Mouse (Mus musculus) midbrain, embryonic 14.5 days (tissue): ENCODE results near the gene Zfp598. TPM values are rescaled to one million over a fixed set of nuclear protein-coding genes. Genes with fewer than 3 reads are reported as not detected.

Experiments used
- ATAC-seq: fragments of 200-750 bp; cut with Nextera tagmentation; 2 replicates; pipeline ENCODE4 v1.8.0; 2017; ENCODE audit warnings: moderate number of reproducible peaks, moderate library complexity; ENCODE audit not compliant: low FRiP score, low TSS enrichment
- DNase-seq: peaks from one replicate; pipeline ENCODE4 v3.0.0-alpha.2; 2015
- H3K27ac ChIP-seq: fragments of 300-500 bp; sonication (generic); replicated peaks from 2 replicates; pipeline ENCODE4 v1.5.1; 2014; ENCODE audit warnings: mild to moderate bottlenecking, low read depth, low read length, moderate library complexity
- H3K27me3 ChIP-seq: fragments of 300-500 bp; sonication (generic); 2 replicates; pipeline ENCODE4 v1.6.1; 2014; ENCODE audit warnings: low read length, control low read depth, mixed read lengths; ENCODE audit not compliant: control insufficient read depth, insufficient read depth
- H3K36me3 ChIP-seq: fragments of 300-500 bp; sonication (generic); 2 replicates; pipeline ENCODE4 v1.6.1; 2014; ENCODE audit warnings: low read length, control low read depth; ENCODE audit not compliant: control insufficient read depth, insufficient read depth
- H3K4me1 ChIP-seq: fragments of 300-500 bp; sonication (generic); 2 replicates; pipeline ENCODE4 v1.6.1; 2014; ENCODE audit warnings: mild to moderate bottlenecking, antibody characterized with exemption, low read length, control low read depth; ENCODE audit not compliant: control insufficient read depth, insufficient read depth
- H3K4me2 ChIP-seq: fragments of 300-500 bp; sonication (generic); 2 replicates; pipeline ENCODE4 v1.6.1; 2014; ENCODE audit warnings: mild to moderate bottlenecking, low read length, moderate library complexity
- H3K4me3 ChIP-seq: fragments of 300-500 bp; sonication (generic); replicated peaks from 2 replicates; pipeline ENCODE4 v1.5.1; 2014; ENCODE audit warnings: low read depth, low read length
- H3K9ac ChIP-seq: fragments of 300-500 bp; sonication (generic); replicated peaks from 2 replicates; pipeline ENCODE4 v1.6.1; 2014; ENCODE audit warnings: mild to moderate bottlenecking, low read length, moderate library complexity
- H3K9me3 ChIP-seq: fragments of 300-500 bp; sonication (generic); 2 replicates; pipeline ENCODE4 v1.6.1; 2016; ENCODE audit warnings: low read length, control low read depth, mixed read lengths; ENCODE audit not compliant: control insufficient read depth
- WGBS: fragments of 180-500 bp; shearing (Covaris S2); extraction: QIAGEN DNeasy Blood & Tissue Kit; methylation state at CpG from one replicate; pipeline ENCODE4 v1.1.7; 2014; 5-methylcytosine and 5-hydroxymethylcytosine counted together
- polyA plus RNA-seq: library from polyadenylated mRNA; unstranded; fragments of >200 nt; fragmentation: Nextera tagmentation; extraction: Ambion mirVana; gene quantifications from 2 replicates; pipeline ENCODE4 v1.2.1, GENCODE M21; 2014

The Zfp598 gene
- polyA plus RNA-seq, 1 experiment from 2014 or later, result 22.8 TPM

DNA sequence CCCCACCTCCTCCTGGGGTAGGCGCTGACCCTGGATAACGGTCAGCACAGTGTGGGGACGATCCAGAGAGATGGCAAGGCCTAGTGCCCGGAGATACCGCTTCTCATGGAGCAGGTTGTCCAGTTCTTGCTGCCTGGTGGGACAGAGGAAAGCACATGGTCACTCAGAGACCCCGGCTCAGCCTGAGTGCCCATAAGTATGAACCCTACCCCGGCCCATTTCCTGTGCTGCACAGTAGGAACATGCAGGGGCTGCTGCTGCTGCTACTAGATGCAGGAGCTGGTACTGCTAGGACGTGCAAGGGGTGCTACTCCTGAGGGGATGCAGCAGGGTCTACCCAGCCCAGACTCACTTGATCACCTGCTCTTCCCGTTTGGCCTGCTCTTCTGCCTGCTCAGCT is 31.8 kb downstream of the Zfp598 start:
- no peak overlapping the region for H3K4me2 ChIP-seq
- H3K4me3 ChIP-seq, result no peak overlapping the region
- H3K27ac ChIP-seq, result no peak overlapping the region
- H3K27me3 ChIP-seq, result no peaks in the 10 kb centered on the region
- WGBS, result 93% methylated on average over 9 of the region's 9 CpGs
- peaks cover 60% of the 10 kb centered on the region for H3K36me3 ChIP-seq
- no peak for DNase-seq
- no peaks in the 10 kb centered on the region for H3K9me3 ChIP-seq
- H3K4me1 ChIP-seq, result peaks cover 9% of the 10 kb centered on the region; the same call in 1 of the 2 replicates
- no peak for ATAC-seq
- H3K9ac ChIP-seq, result 0 out of 2 replicates have a peak overlapping the region, but pooled peaks have one; percentile 3

DNA sequence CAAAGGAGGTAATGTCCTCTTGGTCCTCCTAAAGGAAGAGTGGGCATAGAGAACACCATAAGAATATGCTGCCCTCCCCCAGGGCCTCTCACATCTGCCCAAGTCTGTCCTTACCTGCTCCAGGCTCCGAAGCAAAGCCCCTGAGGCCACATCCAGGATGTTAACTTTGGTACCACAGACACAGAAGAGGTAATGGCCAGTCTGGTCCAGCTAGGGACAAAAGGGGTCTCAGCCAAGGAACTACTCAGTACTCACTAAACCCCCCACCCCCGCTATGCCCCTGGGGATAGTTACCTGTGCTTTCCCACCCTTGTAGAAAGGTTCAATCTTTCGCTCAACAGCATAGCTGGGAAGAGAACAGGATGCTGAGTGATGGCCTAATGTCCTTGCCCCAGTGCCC is 36.3 kb downstream of the Zfp598 start:
- 95% methylated on average over 3 of the region's 3 CpGs for WGBS
- H3K27ac ChIP-seq, result no peak overlapping the region
- no peak for ATAC-seq

DNA sequence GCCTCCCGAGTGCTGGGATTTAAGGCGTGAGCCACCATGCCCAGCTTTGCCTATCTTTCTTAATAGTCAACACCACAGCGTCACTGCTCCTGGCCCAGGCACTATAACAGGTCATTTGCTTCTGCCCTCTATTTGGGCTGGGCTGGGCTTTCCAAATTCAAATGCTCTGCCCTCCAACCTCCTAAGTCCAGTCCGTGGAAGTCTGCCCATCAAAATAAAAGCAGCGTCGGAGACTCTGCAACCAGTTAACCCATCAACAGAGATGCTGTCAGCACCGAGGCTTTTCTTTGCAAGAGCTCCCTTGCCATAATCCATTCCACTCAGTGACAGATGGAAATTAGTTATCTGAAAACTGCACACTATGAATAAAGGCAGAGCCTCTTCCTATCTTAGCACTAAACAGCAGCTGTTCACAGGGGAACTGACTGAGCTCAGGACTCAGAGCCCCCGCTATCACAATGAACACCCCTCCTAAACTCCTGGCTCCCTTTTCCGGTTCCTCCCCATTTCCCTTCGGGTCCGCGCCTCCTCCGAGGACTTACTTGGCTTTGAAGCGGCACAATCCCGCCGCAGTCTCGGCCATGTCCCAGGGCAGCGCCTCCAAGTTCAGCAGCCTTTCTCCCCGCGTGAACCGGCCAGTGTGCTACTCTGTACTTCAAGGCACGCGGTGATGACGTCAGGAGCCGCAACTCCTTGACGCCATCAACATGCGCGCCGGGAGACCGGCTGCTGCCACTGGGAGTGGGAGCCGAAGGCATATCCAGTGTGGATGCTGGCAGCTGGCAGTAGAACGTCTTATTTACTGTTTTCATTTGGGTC is 37.7 kb downstream of the Zfp598 start, which contains the start of gene Tbl3:
Gene Tbl3 (minus strand): TSS at position 679 of the 819 bp plus-strand sequence.
- Histone ChIP-seq H3K9me3 (no peaks in the 10 kb centered on the region), H3K36me3 (peaks cover 29% of the 10 kb centered on the region), H3K4me3 (peak within 1 kb of the TSS; percentile 68), H3K4me1 (peaks cover 10% of the 10 kb centered on the region; the same call in 1 of the 2 replicates), H3K27me3 (no peaks in the 10 kb centered on the region), H3K9ac (peak within 1 kb of the TSS; percentile 58), H3K4me2 (peak within 1 kb of the TSS; percentile 77), H3K27ac (peak within 1 kb of the TSS; percentile 77)
- ATAC-seq (peak; percentile 87), DNase-seq (peak; percentile 98)
- WGBS, result 4% methylated on average over 32 of the region's 32 CpGs

More for the DNA sequence above, 36.3 kb downstream of the Zfp598 start:
- Histone ChIP-seq H3K27me3 (no peaks in the 10 kb centered on the region), H3K4me2 (no peak overlapping the region), H3K4me3 (no peak overlapping the region), H3K9ac (no peak overlapping the region), H3K36me3 (peaks cover 42% of the 10 kb centered on the region), H3K9me3 (no peaks in the 10 kb centered on the region), H3K4me1 (peaks cover 10% of the 10 kb centered on the region; the same call in 1 of the 2 replicates)
- no peak for DNase-seq

DNA sequence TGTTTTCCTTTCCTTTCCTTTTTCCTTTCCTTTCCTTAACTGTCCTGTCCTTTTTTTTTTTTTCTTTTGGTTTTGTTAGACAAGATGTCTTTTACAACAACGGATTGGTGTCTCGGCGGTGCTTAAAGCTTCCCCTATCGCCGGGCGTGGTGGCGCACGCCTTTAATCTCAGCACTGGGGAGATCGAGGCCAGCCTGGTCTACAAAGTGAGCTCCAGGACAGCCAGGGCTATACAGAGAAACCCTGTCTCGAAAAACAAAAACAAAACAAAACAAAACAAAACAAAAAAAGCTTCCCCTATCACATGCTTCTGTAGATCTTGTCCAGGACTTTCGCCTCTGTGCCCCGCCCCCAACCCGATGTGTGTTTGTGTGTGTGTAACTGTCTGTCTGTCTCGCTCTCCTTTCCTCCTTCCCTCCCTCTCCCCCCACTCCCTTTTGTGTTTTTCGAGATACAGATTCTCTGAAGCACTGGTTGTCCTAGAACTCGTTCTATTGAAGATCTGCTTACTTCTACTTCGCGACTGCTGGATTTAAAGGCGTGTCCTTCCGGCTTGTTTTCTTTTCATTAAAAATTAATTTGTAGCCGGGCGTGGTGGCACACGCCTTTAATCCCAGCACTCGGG is 38.4 kb downstream of the Zfp598 start:
- peak overlapping the region; percentile 77 for H3K27ac ChIP-seq
- ATAC-seq (no peak; the same call in 1 of the 2 replicates), DNase-seq (peak; percentile 28)
- H3K9me3 ChIP-seq, result no peaks in the 10 kb centered on the region
- H3K4me1 ChIP-seq, result peaks cover 10% of the 10 kb centered on the region; the same call in 1 of the 2 replicates
- H3K4me2 ChIP-seq, result peak overlapping the region; percentile 77
- whole genome bisulfite sequencing, result 5% methylated on average over 24 of the region's 24 CpGs
- H3K36me3 ChIP-seq, result peaks cover 24% of the 10 kb centered on the region
- H3K4me3 ChIP-seq, result peak overlapping the region; percentile 68
- no peaks in the 10 kb centered on the region for H3K27me3 ChIP-seq
- H3K9ac ChIP-seq, result peak overlapping the region; percentile 58

DNA sequence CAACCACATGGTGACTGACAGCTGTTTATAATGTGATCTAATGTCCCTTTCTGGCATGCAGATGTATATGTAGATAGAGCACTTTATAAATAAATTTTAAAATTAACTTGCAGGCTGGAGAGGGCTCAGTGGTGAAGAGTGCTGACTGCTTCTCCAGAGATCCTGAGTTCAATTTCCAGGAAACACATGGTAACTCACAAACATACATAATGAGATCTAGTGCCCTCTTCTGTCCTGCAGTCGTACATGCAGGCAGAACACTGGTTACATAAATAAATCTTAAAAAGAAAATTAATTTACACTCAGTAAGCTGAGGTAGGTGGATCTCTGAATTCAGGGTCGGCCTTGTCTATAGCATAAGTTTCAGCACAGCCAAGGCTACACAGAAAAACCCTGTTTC is 39.2 kb downstream of the Zfp598 start:
- H3K4me2 ChIP-seq, result no peak overlapping the region
- H3K9me3 ChIP-seq, result no peaks in the 10 kb centered on the region
- no peaks in the 10 kb centered on the region for H3K27me3 ChIP-seq
- DNase-seq, result peak; percentile 52
- H3K4me3 ChIP-seq, result no peak overlapping the region
- peaks cover 19% of the 10 kb centered on the region for H3K36me3 ChIP-seq
- no peak overlapping the region for H3K27ac ChIP-seq
- WGBS, result 27% methylated on average over 2 of the region's 2 CpGs
- no peak for ATAC-seq
- H3K4me1 ChIP-seq, result peaks cover 10% of the 10 kb centered on the region; the same call in 1 of the 2 replicates
- no peak overlapping the region for H3K9ac ChIP-seq

DNA sequence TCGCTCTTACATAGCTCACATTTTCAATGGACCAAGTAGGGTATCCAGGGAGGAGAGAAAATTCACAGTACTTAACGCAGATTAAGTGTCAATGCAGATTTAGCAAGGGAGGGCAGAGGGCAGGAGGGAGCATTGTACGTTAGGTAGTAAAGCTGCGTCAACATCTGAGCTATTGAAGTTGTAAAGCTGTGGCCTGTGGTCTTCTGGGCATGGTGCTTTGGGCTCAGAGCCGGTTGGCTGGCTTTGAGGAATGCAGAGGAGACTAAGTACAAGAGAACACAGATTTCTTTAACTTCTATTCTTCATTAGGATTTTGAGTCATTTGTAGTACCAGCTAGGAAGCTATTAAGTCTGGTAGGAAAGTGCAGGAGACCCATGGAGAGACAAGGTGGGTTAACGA is 46.1 kb downstream of the Zfp598 start:
- ATAC-seq, result no peak
- no peaks in the 10 kb centered on the region for H3K9me3 ChIP-seq
- no peak overlapping the region for H3K4me2 ChIP-seq
- no peaks in the 10 kb centered on the region for H3K4me1 ChIP-seq
- no peak overlapping the region for H3K9ac ChIP-seq
- WGBS, result 11% methylated on average over 6 of the region's 6 CpGs
- H3K27ac ChIP-seq, result no peak overlapping the region
- H3K4me3 ChIP-seq, result no peak overlapping the region
- peaks cover 13% of the 10 kb centered on the region; the same call in 1 of the 2 replicates for H3K36me3 ChIP-seq
- no peaks in the 10 kb centered on the region for H3K27me3 ChIP-seq
- DNase-seq, result no peak

DNA sequence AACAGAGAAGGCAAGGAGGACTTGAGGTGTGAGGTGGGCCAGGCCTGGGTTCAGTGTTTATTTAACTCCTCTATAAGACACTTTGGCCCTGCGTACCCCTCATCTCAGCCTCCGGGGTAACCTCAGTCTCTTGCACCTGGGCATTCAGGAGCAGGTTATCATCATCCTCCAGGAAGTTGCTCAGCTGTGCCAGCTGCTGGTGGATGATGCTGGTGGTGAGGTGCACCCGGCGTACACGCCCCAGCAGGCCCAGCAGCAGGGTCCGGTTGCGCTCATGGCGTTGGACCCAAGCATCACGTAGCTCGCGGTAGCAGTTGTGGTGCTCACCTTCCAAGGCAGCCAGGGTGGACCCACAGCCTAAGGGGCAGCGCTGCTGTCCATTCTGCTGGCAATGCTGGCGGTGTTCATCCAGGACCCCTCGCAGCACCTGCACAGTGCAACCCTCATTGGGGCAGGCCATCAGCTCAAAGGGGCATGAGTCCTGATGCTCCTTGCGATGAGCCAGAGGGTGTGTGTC is 46.7 kb downstream of the Zfp598 start:
- Histone ChIP-seq H3K9ac (no peak overlapping the region), H3K27me3 (no peaks in the 10 kb centered on the region), H3K4me1 (no peaks in the 10 kb centered on the region), H3K9me3 (no peaks in the 10 kb centered on the region), H3K36me3 (peaks cover 15% of the 10 kb centered on the region), H3K4me2 (no peak overlapping the region), H3K27ac (no peak overlapping the region), H3K4me3 (no peak overlapping the region)
- DNase-seq (no peak), ATAC-seq (no peak)
- WGBS, result 95% methylated on average over 15 of the region's 15 CpGs

DNA sequence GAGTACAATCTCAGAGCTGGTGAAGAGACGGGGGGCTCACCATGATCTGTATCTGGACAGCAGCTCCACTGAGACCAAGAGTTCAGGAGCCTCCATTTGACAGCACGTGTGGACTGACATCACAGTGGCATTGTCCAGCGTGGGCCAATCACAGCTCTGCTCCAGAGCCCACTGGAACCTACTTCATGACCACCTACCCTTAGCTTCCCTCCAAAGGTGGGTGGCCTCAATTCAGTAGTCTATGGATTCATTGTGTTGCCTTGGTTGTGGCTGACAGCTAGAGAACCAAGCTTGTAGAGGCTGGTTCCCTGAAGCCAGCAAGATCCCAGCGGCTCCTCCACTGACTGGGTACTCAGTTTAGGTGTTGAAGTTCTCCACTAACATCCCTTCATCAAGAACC is 48.5 kb downstream of the Zfp598 start, which contains the start of the genes Rnf151 and Rps2:
Gene Rnf151 (minus strand): TSS at position 121 of the 400 bp plus-strand sequence.
Gene Rps2 (plus strand): TSS at position 174 of the 400 bp plus-strand sequence.
- no peak within 1 kb of the TSS for H3K27ac ChIP-seq
- DNase-seq, result no peak

More for the DNA sequence above, 48.5 kb downstream of the Zfp598 start, which contains the start of the genes Rnf151 and Rps2:
- Histone ChIP-seq H3K4me3 (peak within 1 kb of the TSS; percentile 85; the same call in 1 of the 2 replicates), H3K9ac (no peak within 1 kb of the TSS; the same call in 1 of the 2 replicates), H3K4me1 (peaks cover under 1% of the 10 kb centered on the region; the same call in 1 of the 2 replicates), H3K27me3 (no peaks in the 10 kb centered on the region), H3K9me3 (no peaks in the 10 kb centered on the region), H3K36me3 (peaks cover 29% of the 10 kb centered on the region), H3K4me2 (peak within 1 kb of the TSS; percentile 84)
- WGBS, result 87% methylated on average over 4 of the region's 4 CpGs
- ATAC-seq, result no peak
